Mouse (Mus musculus): ENCODE measurements around the gene Ltbp4. TPM values are rescaled to one million over a fixed set of nuclear protein-coding genes. Genes with fewer than 3 reads are reported as not detected.
A peak's percentile ranks its signal among the peaks of the same experiment; 100 is the strongest.

The Ltbp4 gene
- total RNA-seq, 2 experiments from 2014 or later = 42.2 to 46.6 TPM

GRCm38 (mm10) chr7:27329326-27329947 is 8.1 kb downstream of the Ltbp4 start:
- peak; percentile 80 to 84 for DNase-seq (ENCODE audit: low spot score in 2 of 2)

GRCm38 (mm10) chr7:27328648-27329047 is 8.8 kb downstream of the Ltbp4 start:
- DNase-seq (ENCODE audit: low spot score in 2 of 2) = no peak

- DNase-seq (ENCODE audit: low spot score in 2 of 2) = no peak
These were observed 9.3 kb downstream of the Ltbp4 start for GRCm38 (mm10) chr7:27328161-27328560.

GRCm38 (mm10) chr7:27327500-27327899 is 10.0 kb downstream of the Ltbp4 start:
- DNase-seq (ENCODE audit: low spot score in 2 of 2) = no peak

GRCm38 (mm10) chr7:27326101-27326880 is 11.2 kb downstream of the Ltbp4 start:
- no peak for DNase-seq (ENCODE audit: low spot score in 2 of 2)

- DNase-seq (ENCODE audit: low spot score in 2 of 2) = no peak
These were observed 11.8 kb downstream of the Ltbp4 start for GRCm38 (mm10) chr7:27325697-27326096.

GRCm38 (mm10) chr7:27324928-27325327 is 12.6 kb downstream of the Ltbp4 start:
- DNase-seq (ENCODE audit: low spot score in 2 of 2) = no peak

GRCm38 (mm10) chr7:27324161-27324560 is 13.3 kb downstream of the Ltbp4 start:
- DNase-seq (ENCODE audit: low spot score in 2 of 2) = no peak

- DNase-seq (ENCODE audit: low spot score in 2 of 2) = no peak
These were observed 14.5 kb downstream of the Ltbp4 start for GRCm38 (mm10) chr7:27323001-27323400.

GRCm38 (mm10) chr7:27322291-27322690 is 15.2 kb downstream of the Ltbp4 start:
- DNase-seq (ENCODE audit: low spot score in 2 of 2) = no peak

- no peak for DNase-seq (ENCODE audit: low spot score in 2 of 2)
These were observed 18.1 kb downstream of the Ltbp4 start for GRCm38 (mm10) chr7:27319411-27319810.

- no peak for DNase-seq (ENCODE audit: low spot score in 2 of 2)
These were observed 21.5 kb downstream of the Ltbp4 start for GRCm38 (mm10) chr7:27315958-27316357.

GRCm38 (mm10) chr7:27314393-27314792 is 23.1 kb downstream of the Ltbp4 start:
- no peak for DNase-seq (ENCODE audit: low spot score in 2 of 2)

- DNase-seq (ENCODE audit: low spot score in 2 of 2) = no peak
These were observed 25.7 kb downstream of the Ltbp4 start for GRCm38 (mm10) chr7:27311651-27312284.

- DNase-seq (ENCODE audit: low spot score in 2 of 2) = no peak
These were observed 26.4 kb downstream of the Ltbp4 start for GRCm38 (mm10) chr7:27310996-27311535.

- no peak for DNase-seq (ENCODE audit: low spot score in 2 of 2)
These were observed 27.2 kb downstream of the Ltbp4 start for GRCm38 (mm10) chr7:27310306-27310705.

GRCm38 (mm10) chr7:27309832-27310231 is 27.7 kb downstream of the Ltbp4 start:
- DNase-seq (ENCODE audit: low spot score in 2 of 2) = no peak

GRCm38 (mm10) chr7:27308821-27309549 is 28.5 kb downstream of the Ltbp4 start:
- no peak for DNase-seq (ENCODE audit: low spot score in 2 of 2)

GRCm38 (mm10) chr7:27307551-27307950 is 29.9 kb downstream of the Ltbp4 start:
- DNase-seq (ENCODE audit: low spot score in 2 of 2) = no peak

GRCm38 (mm10) chr7:27306161-27307160 is 31.0 kb downstream of the Ltbp4 start:
- DNase-seq (ENCODE audit: low spot score in 2 of 2) = peak in 1 of 2 experiments; percentile 29

All from left cerebral cortex, adult 18-20 months (tissue).